Mouse (Mus musculus): ENCODE measurements around the gene Pla2g15.
"Not testable (repeated sequence)": the region's sequence is repeated elsewhere in the genome, so short reads cannot be mapped to it uniquely, and the experiment has no call there.

Pla2g15 gene

GRCm38 (mm10) chr8:106169017-106169933 lies 19.1 kb downstream of the Pla2g15 start:
- peak in 1 of 2 experiments; percentile 29 for DNase-seq (ENCODE audit: low spot score in 2 of 2)

GRCm38 (mm10) chr8:106169934-106170480 lies 19.8 kb downstream of the Pla2g15 start:
- no peak for DNase-seq (ENCODE audit: low spot score in 2 of 2)

GRCm38 (mm10) chr8:106173566-106173965 lies 23.4 kb downstream of the Pla2g15 start:
- DNase-seq (ENCODE audit: low spot score in 2 of 2) = no peak

- no peak for DNase-seq (ENCODE audit: low spot score in 2 of 2)
Observed at GRCm38 (mm10) chr8:106176891-106177290, 26.7 kb downstream of the Pla2g15 start.

- no peak for DNase-seq (ENCODE audit: low spot score in 2 of 2)
Observed at GRCm38 (mm10) chr8:106177594-106177993, 27.4 kb downstream of the Pla2g15 start.

GRCm38 (mm10) chr8:106178428-106178827 lies 28.2 kb downstream of the Pla2g15 start:
- DNase-seq (ENCODE audit: low spot score in 2 of 2) = no peak

- no peak for DNase-seq (ENCODE audit: low spot score in 2 of 2)
Observed at GRCm38 (mm10) chr8:106185628-106186270, 35.5 kb downstream of the Pla2g15 start.

GRCm38 (mm10) chr8:106186394-106186793 lies 36.2 kb downstream of the Pla2g15 start:
- DNase-seq (ENCODE audit: low spot score in 2 of 2) = no peak

- DNase-seq (ENCODE audit: low spot score in 2 of 2) = no peak
Observed at GRCm38 (mm10) chr8:106189162-106189561, 39.0 kb downstream of the Pla2g15 start.

GRCm38 (mm10) chr8:106191639-106192038 lies 41.4 kb downstream of the Pla2g15 start:
- DNase-seq (ENCODE audit: low spot score in 2 of 2) = no peak

- no peak for DNase-seq (ENCODE audit: low spot score in 2 of 2)
Observed at GRCm38 (mm10) chr8:106193162-106193561, 43.0 kb downstream of the Pla2g15 start.

GRCm38 (mm10) chr8:106194062-106194461 lies 43.9 kb downstream of the Pla2g15 start:
- no peak for DNase-seq (ENCODE audit: low spot score in 2 of 2)

GRCm38 (mm10) chr8:106198741-106199140 lies 48.5 kb downstream of the Pla2g15 start:
- no peak for DNase-seq (ENCODE audit: low spot score in 2 of 2)

- not testable (repeated sequence) for DNase-seq (ENCODE audit: low spot score in 2 of 2)
Observed at GRCm38 (mm10) chr8:106199596-106199995, 49.4 kb downstream of the Pla2g15 start.

- DNase-seq (ENCODE audit: low spot score in 2 of 2) = no peak
Observed at GRCm38 (mm10) chr8:106210035-106210731, 60.0 kb downstream of the Pla2g15 start.

- peak; percentile 91 to 96 for DNase-seq (ENCODE audit: low spot score in 2 of 2)
Observed at GRCm38 (mm10) chr8:106210821-106211345, 60.7 kb downstream of the Pla2g15 start, which contains the start of the genes Slc7a6os and Prmt7. Slc7a6os (minus strand) TSS chr8:106210935. Prmt7 (plus strand) TSS chr8:106210936.

GRCm38 (mm10) chr8:106211421-106211820 lies 61.2 kb downstream of the Pla2g15 start:
- DNase-seq (ENCODE audit: low spot score in 2 of 2) = no peak

GRCm38 (mm10) chr8:106213959-106214358 lies 63.8 kb downstream of the Pla2g15 start:
- no peak for DNase-seq (ENCODE audit: low spot score in 2 of 2)
